Mouse (Mus musculus) frontal cortex, postnatal 25 days (tissue): ENCODE data around the gene Usp22.
A peak's percentile ranks its signal among the peaks of the same experiment; 100 is the strongest.
"Not testable (repeated sequence)": the region's sequence is repeated elsewhere in the genome, so short reads cannot be mapped to it uniquely, and the experiment has no call there.

Experiments
- DNase-seq, 2 experiments: peaks; one replicate each; pipeline ENCODE4 v3.0.0; 2022; ENCODE audit warnings: low spot score in 2 of 2

Gene Usp22

GRCm38 (mm10) chr11:61190776-61191175, 15.9 kb upstream of the Usp22 start:
- no peak for DNase-seq

- DNase-seq = no peak
These were observed 9.0 kb upstream of the Usp22 start for GRCm38 (mm10) chr11:61183820-61184219.

- no peak for DNase-seq
These were observed 6.8 kb upstream of the Usp22 start for GRCm38 (mm10) chr11:61181624-61182023.

DNA sequence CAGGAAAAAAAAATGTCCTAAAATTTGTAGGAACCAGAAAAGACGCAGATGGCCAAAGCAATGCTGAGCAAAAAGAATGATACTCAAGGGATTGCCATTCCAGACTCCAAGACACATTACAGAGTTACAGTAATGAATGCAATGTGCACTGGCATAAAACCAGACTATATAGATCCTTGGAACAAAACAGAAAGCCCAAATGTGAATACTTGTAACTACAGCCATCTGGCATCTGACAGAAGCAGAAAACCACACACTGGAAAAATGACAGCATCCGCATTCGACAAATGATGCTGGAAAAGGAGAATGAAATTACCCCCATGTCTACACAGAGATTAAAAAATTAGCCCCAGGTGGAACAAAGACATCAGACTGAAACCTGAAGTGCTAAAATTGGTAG, 5.5 kb upstream of the Usp22 start:
- no peak for DNase-seq

GRCm38 (mm10) chr11:61176321-61176720, 1.5 kb upstream of the Usp22 start:
- DNase-seq = no peak

DNA sequence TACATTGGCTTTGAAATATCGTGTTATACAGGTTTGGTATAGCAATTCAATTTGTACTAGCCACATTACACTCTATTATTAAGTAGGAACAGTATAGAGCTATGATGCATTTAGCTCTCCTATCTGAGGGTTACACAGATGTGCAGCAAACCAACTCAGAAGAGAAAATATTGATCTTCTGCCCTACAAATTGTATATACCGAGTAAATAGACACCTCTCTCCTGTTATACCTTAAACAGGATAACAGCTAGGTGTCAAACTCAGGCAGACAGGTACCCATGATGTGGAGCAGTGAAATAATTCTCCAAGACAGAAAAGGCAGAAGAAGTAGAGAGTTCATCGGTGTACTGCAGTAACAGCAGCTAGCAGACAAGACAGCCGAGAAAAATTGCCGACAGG, 923 bp upstream of the Usp22 start:
- no peak for DNase-seq

GRCm38 (mm10) chr11:61174291-61174820, 499 bp downstream of the Usp22 start:
- peak in 1 of 2 experiments; percentile 37 for DNase-seq

- DNase-seq = not testable (repeated sequence)
These were observed 1.4 kb downstream of the Usp22 start for GRCm38 (mm10) chr11:61173477-61173876.

DNA sequence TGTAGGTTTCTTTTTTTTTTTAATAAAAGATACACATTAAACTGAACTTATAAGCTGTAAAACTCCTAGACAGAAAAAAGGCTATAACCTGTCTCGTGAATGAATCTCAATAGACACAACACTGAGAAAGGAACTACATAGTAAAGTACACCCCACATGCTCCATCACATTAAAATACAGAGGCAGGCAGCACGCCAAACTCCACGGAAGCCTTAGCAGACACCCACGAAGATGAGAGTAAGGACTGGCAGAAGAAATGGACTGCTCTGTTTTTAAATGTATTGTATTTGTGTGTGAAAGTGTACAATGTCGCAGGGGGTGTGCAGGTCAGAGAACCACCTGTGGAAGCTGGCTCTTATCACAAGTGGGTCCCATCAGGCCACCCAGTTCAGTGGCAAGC, 4.7 kb downstream of the Usp22 start:
- no peak for DNase-seq

DNA sequence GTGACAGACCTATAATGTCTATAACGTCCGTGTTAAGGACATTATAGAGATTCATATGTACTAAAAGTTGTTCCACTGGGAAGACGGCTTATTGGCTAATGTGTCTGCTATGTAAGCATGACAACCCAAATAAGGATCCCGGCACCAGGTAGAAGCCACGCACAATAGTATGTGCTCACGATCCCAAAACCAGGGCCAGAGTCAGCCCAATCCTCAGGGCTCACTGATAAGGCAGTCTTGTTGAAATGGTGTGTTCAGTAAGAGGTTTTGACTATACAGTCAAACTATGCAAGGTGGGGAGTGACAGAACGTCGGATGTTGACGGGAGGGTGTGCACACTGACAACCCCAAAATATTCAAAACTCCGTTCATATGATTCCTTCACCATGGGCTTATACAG, 10.0 kb downstream of the Usp22 start:
- DNase-seq = no peak

- no peak for DNase-seq
These were observed 10.5 kb downstream of the Usp22 start for GRCm38 (mm10) chr11:61164366-61164765.

DNA sequence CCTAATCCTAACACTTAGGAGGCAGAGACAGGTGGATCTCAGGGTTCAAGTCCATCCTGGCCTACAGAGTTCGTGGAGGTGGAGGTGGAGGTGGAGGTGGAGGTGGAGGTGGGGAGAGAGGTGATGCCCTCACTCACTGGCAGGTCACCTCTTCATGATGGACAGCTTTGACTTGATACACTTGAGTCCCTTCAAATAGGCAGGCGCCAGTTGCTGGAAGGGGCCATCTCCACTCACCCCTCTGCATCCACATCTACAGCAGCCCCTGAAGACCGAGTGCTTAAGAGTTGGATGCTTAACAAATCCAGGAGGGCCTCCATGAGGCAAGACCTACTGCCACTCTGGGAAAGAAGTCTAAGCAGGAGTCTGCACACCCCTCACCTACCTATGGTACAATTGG, 11.5 kb downstream of the Usp22 start:
- no peak for DNase-seq

DNA sequence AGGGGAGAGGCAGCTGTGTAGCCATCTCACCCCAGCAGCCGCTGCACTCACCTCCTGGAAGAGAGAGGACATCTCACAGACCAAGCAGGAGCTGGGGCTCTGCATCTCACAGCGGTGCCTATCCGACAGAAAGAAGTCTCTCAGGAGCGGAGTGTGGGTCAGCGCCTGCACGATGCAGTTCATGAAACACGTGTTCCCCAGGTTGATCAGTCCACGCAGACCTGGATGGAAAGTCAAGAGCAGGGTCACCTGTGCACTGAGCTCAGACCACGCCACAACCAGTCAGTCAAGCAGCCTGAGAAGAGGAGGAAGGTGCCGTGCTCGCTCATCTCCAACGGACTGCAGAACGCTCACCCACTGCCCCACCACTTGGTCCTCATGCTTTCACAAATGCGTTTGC, 12.1 kb downstream of the Usp22 start:
- DNase-seq = no peak

- no peak for DNase-seq
These were observed 13.7 kb downstream of the Usp22 start for GRCm38 (mm10) chr11:61161121-61161520.

GRCm38 (mm10) chr11:61159796-61160732, 14.8 kb downstream of the Usp22 start:
- no peak for DNase-seq

DNA sequence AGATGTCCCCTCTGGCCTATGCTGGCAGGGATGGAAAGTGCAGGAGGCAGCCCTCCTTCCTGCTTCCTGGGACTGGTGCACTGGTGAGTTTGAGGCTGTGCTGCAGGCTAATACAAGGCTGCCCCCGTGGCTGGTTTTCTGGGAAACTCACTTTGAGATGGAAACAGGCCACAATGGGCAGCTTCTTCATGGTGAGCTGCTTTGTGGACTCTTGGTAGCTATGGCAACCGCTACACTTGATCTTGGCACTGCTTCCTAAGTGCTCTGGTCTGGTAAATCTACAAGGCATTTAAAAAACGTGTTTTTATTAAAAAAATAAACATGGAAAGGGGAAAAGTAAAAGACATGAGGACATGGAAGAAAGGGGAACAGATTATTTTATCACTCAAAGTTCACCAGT, 16.7 kb downstream of the Usp22 start:
- no peak for DNase-seq

DNA sequence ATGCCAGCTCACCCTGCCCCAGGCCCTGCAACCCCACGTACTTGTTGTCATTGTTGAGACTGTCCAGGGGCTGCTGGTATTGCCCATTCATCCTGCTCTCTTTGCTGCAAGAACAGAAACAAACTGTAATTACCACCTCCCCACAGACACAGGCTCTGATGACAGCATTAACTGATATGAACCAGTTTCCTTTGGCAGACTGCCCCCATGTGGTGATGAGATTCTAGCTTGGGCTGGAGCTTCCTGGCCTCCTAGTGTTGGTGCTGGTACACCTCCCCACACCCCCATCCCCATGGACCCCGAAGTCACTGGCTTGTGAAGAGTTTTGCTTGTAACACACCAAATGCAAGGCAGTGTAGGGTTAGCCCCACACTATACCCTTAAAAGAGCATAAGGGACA, 19.1 kb downstream of the Usp22 start:
- DNase-seq = no peak

GRCm38 (mm10) chr11:61150233-61151001, 24.4 kb downstream of the Usp22 start:
- DNase-seq = no peak

- no peak for DNase-seq
These were observed 27.6 kb downstream of the Usp22 start for GRCm38 (mm10) chr11:61147300-61147683.

DNA sequence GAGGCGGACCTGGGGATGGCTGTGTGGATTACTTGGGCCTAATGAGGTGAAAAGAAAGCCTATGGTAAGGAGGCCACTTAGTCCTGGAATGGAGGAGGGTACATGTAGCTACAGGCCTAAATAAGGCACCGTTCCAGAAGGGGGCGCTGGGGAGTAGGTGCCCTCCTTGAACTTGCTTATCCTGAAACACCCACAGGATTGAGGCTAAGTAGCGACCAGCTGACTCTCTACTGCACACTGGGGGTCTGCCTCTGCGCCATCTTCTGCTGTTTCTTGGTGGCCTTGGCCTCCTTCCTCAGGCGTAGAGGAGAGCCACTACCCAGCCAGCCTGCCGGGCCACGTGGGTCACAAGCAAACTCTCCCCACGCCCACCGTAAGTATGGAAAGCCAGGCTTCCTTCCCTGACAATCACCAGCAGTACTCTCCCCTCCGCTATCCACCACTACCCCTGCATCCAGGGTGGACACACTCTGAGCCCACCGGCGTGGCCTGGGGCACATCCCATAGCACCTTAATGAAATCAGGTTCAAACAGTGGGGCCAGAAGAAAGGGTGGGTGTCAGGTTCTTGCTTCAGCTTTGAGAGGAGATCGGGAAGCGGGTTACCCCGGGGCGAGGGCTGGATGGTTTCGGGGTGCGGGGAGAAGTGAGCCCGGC, 28.1 kb downstream of the Usp22 start:
- no peak for DNase-seq

GRCm38 (mm10) chr11:61145551-61145950, 29.3 kb downstream of the Usp22 start:
- DNase-seq = no peak
